Mouse (Mus musculus) bone marrow, adult 2 months (tissue): ENCODE measurements around the gene Cd200.

Experiments
- CTCF ChIP-seq: fragments of 200-500 bp; IDR thresholded peaks from 2 replicates; pipeline ENCODE4 v1.5.1; 2011; ENCODE audit warnings: low read length, control low read depth; ENCODE audit not compliant: control insufficient read depth, insufficient read depth
- POLR2A ChIP-seq: fragments of 200-500 bp; IDR thresholded peaks from 2 replicates; pipeline ENCODE4 v1.6.1; 2011; ENCODE audit warnings: low read depth, mild to moderate bottlenecking, control low read depth, low read length, borderline replicate concordance; ENCODE audit not compliant: control insufficient read depth

GRCm38 (mm10) chr16:45407091-45407490 lies 1.8 kb downstream of the Cd200 start:
- TF ChIP-seq CTCF (no peak), POLR2A (no peak)
